Mouse (Mus musculus): ENCODE results near the gene Cyp19a1. TPM values are rescaled to one million over a fixed set of nuclear protein-coding genes. Genes with fewer than 3 reads are reported as not detected.

The Cyp19a1 gene
- polyA plus RNA-seq, 1 experiment, result 3.2 TPM

- H3K4me3 ChIP-seq (ENCODE audit: control insufficient read depth, low read depth, low read length), result peak overlapping the region; percentile 24; the same call in 1 of the 2 replicates
- no peaks in the 10 kb centered on the region for H3K36me3 ChIP-seq (ENCODE audit: control insufficient read depth, insufficient read depth, low read length)
- TF ChIP-seq POLR2A (IDR thresholded peaks at IDR 0.05; ENCODE audit: control insufficient read depth, low read depth, low read length), result no peak
- no peak for TF ChIP-seq CTCF (IDR thresholded peaks at IDR 0.05; ENCODE audit: control insufficient read depth, insufficient read depth, insufficient replicate concordance, low read depth, low read length)
- no peaks in the 10 kb centered on the region for H3K27me3 ChIP-seq (ENCODE audit: control insufficient read depth, insufficient read depth, low read length)
- H3K4me1 ChIP-seq (ENCODE audit: control insufficient read depth, insufficient read depth, low read length), result peaks cover 11% of the 10 kb centered on the region
- H3K27ac ChIP-seq (ENCODE audit: control insufficient read depth, insufficient read depth, low read depth, low read length), result no peak overlapping the region
These were observed 19.9 kb upstream of the Cyp19a1 start for GRCm38 (mm10) chr9:54287804-54288203.

GRCm38 (mm10) chr9:54286331-54286987 is 18.5 kb upstream of the Cyp19a1 start, which contains the start of gene Gldn:
Gene Gldn, plus strand, starts transcription at chr9:54286486.
- H3K27ac ChIP-seq (ENCODE audit: control insufficient read depth, insufficient read depth, low read depth, low read length), result no peak within 1 kb of the TSS
- no peak for TF ChIP-seq CTCF (IDR thresholded peaks at IDR 0.05; ENCODE audit: control insufficient read depth, insufficient read depth, insufficient replicate concordance, low read depth, low read length)
- TF ChIP-seq POLR2A (IDR thresholded peaks at IDR 0.05; ENCODE audit: control insufficient read depth, low read depth, low read length), result peak; percentile 57; the same call in 1 of the 2 replicates

GRCm38 (mm10) chr9:54279046-54279589 is 11.2 kb upstream of the Cyp19a1 start:
- H3K27me3 ChIP-seq (ENCODE audit: control insufficient read depth, insufficient read depth, low read length), result no peaks in the 10 kb centered on the region
- H3K27ac ChIP-seq (ENCODE audit: control insufficient read depth, insufficient read depth, low read depth, low read length), result no peak overlapping the region
- H3K4me1 ChIP-seq (ENCODE audit: control insufficient read depth, insufficient read depth, low read length), result no peaks in the 10 kb centered on the region
- H3K36me3 ChIP-seq (ENCODE audit: control insufficient read depth, insufficient read depth, low read length), result no peaks in the 10 kb centered on the region
- TF ChIP-seq POLR2A (IDR thresholded peaks at IDR 0.05; ENCODE audit: control insufficient read depth, low read depth, low read length) (no peak), CTCF (IDR thresholded peaks at IDR 0.05; ENCODE audit: control insufficient read depth, insufficient read depth, insufficient replicate concordance, low read depth, low read length) (no peak)
- H3K4me3 ChIP-seq (ENCODE audit: control insufficient read depth, low read depth, low read length), result no peak overlapping the region

More at GRCm38 (mm10) chr9:54286331-54286987, 18.5 kb upstream of the Cyp19a1 start, which contains the start of gene Gldn:
- peaks cover 11% of the 10 kb centered on the region for H3K4me1 ChIP-seq (ENCODE audit: control insufficient read depth, insufficient read depth, low read length)
- no peaks in the 10 kb centered on the region for H3K36me3 ChIP-seq (ENCODE audit: control insufficient read depth, insufficient read depth, low read length)
- peak within 1 kb of the TSS; percentile 87 for H3K4me3 ChIP-seq (ENCODE audit: control insufficient read depth, low read depth, low read length)
- no peaks in the 10 kb centered on the region for H3K27me3 ChIP-seq (ENCODE audit: control insufficient read depth, insufficient read depth, low read length)

GRCm38 (mm10) chr9:54275283-54275682 is 7.4 kb upstream of the Cyp19a1 start:
- TF ChIP-seq CTCF (IDR thresholded peaks at IDR 0.05; ENCODE audit: control insufficient read depth, insufficient read depth, insufficient replicate concordance, low read depth, low read length) (no peak), POLR2A (IDR thresholded peaks at IDR 0.05; ENCODE audit: control insufficient read depth, low read depth, low read length) (no peak)
- Histone ChIP-seq H3K4me1 (ENCODE audit: control insufficient read depth, insufficient read depth, low read length) (no peaks in the 10 kb centered on the region; the same call in 1 of the 2 replicates), H3K27ac (ENCODE audit: control insufficient read depth, insufficient read depth, low read depth, low read length) (no peak overlapping the region), H3K27me3 (ENCODE audit: control insufficient read depth, insufficient read depth, low read length) (no peaks in the 10 kb centered on the region), H3K4me3 (ENCODE audit: control insufficient read depth, low read depth, low read length) (no peak overlapping the region), H3K36me3 (ENCODE audit: control insufficient read depth, insufficient read depth, low read length) (peaks cover 1% of the 10 kb centered on the region; the same call in 1 of the 2 replicates)

- Histone ChIP-seq H3K4me1 (ENCODE audit: control insufficient read depth, insufficient read depth, low read length) (no peaks in the 10 kb centered on the region; the same call in 1 of the 2 replicates), H3K4me3 (ENCODE audit: control insufficient read depth, low read depth, low read length) (no peak overlapping the region), H3K27me3 (ENCODE audit: control insufficient read depth, insufficient read depth, low read length) (no peaks in the 10 kb centered on the region), H3K36me3 (ENCODE audit: control insufficient read depth, insufficient read depth, low read length) (peaks cover 1% of the 10 kb centered on the region; the same call in 1 of the 2 replicates), H3K27ac (ENCODE audit: control insufficient read depth, insufficient read depth, low read depth, low read length) (no peak overlapping the region)
- no peak for TF ChIP-seq POLR2A (IDR thresholded peaks at IDR 0.05; ENCODE audit: control insufficient read depth, low read depth, low read length)
- TF ChIP-seq CTCF (IDR thresholded peaks at IDR 0.05; ENCODE audit: control insufficient read depth, insufficient read depth, insufficient replicate concordance, low read depth, low read length), result no peak
These were observed 3.0 kb upstream of the Cyp19a1 start for GRCm38 (mm10) chr9:54270889-54271288.

- 0 out of 2 replicates have a peak, but pooled peaks have one; percentile 13 for TF ChIP-seq CTCF (IDR thresholded peaks at IDR 0.05; ENCODE audit: control insufficient read depth, insufficient read depth, insufficient replicate concordance, low read depth, low read length)
- TF ChIP-seq POLR2A (IDR thresholded peaks at IDR 0.05; ENCODE audit: control insufficient read depth, low read depth, low read length), result peak; percentile 30; the same call in 1 of the 2 replicates
- Histone ChIP-seq H3K27ac (ENCODE audit: control insufficient read depth, insufficient read depth, low read depth, low read length) (peak overlapping the region; percentile 43; the same call in 1 of the 2 replicates), H3K4me3 (ENCODE audit: control insufficient read depth, low read depth, low read length) (peak overlapping the region; percentile 14; the same call in 1 of the 2 replicates), H3K27me3 (ENCODE audit: control insufficient read depth, insufficient read depth, low read length) (no peaks in the 10 kb centered on the region), H3K4me1 (ENCODE audit: control insufficient read depth, insufficient read depth, low read length) (no peaks in the 10 kb centered on the region; the same call in 1 of the 2 replicates), H3K36me3 (ENCODE audit: control insufficient read depth, insufficient read depth, low read length) (peaks cover 1% of the 10 kb centered on the region; the same call in 1 of the 2 replicates)
These were observed 2.1 kb upstream of the Cyp19a1 start for GRCm38 (mm10) chr9:54269987-54270386.

GRCm38 (mm10) chr9:54264754-54265153 is 3.2 kb downstream of the Cyp19a1 start:
- no peaks in the 10 kb centered on the region for H3K4me1 ChIP-seq (ENCODE audit: control insufficient read depth, insufficient read depth, low read length)
- TF ChIP-seq POLR2A (IDR thresholded peaks at IDR 0.05; ENCODE audit: control insufficient read depth, low read depth, low read length) (no peak), CTCF (IDR thresholded peaks at IDR 0.05; ENCODE audit: control insufficient read depth, insufficient read depth, insufficient replicate concordance, low read depth, low read length) (no peak)
- H3K27ac ChIP-seq (ENCODE audit: control insufficient read depth, insufficient read depth, low read depth, low read length), result no peak overlapping the region
- H3K4me3 ChIP-seq (ENCODE audit: control insufficient read depth, low read depth, low read length), result no peak overlapping the region
- no peaks in the 10 kb centered on the region; the same call in 1 of the 2 replicates for H3K36me3 ChIP-seq (ENCODE audit: control insufficient read depth, insufficient read depth, low read length)
- H3K27me3 ChIP-seq (ENCODE audit: control insufficient read depth, insufficient read depth, low read length), result no peaks in the 10 kb centered on the region

Measured in testis, adult 2 months (tissue).